Mouse (Mus musculus) embryonic facial prominence, embryonic 10.5 days (tissue): ENCODE measurements around the gene Tmprss9. TPM values are rescaled to one million over a fixed set of nuclear protein-coding genes. Genes with fewer than 3 reads are reported as not detected.
A peak's percentile ranks its signal among the peaks of the same experiment; 100 is the strongest.

Experiments used
- DNase-seq: peaks from one replicate; pipeline ENCODE4 v3.0.0-alpha.2; 2017; ENCODE audit warnings: low spot score
- H3K27ac ChIP-seq: fragments of 300-500 bp; sonication (generic); replicated peaks from 2 replicates; pipeline ENCODE4 v1.5.1; 2016; ENCODE audit warnings: mild to moderate bottlenecking
- H3K27me3 ChIP-seq: fragments of 300-500 bp; sonication (generic); replicated peaks from 2 replicates; pipeline ENCODE4 v1.6.1; 2016; ENCODE audit warnings: low read depth, mild to moderate bottlenecking; ENCODE audit not compliant: poor library complexity, severe bottlenecking
- H3K36me3 ChIP-seq: fragments of 300-500 bp; sonication (generic); replicated peaks from 2 replicates; pipeline ENCODE4 v1.6.1; 2016; ENCODE audit warnings: mild to moderate bottlenecking, moderate library complexity
- H3K4me1 ChIP-seq: fragments of 300-500 bp; sonication (generic); 2 replicates; pipeline ENCODE4 v1.6.1; 2016
- H3K4me3 ChIP-seq: fragments of 300-500 bp; sonication (generic); 2 replicates; pipeline ENCODE4 v1.5.1; 2016; ENCODE audit warnings: mild to moderate bottlenecking, moderate library complexity
- H3K9me3 ChIP-seq: fragments of 300-500 bp; sonication (generic); 2 replicates; pipeline ENCODE4 v1.6.1; 2016; ENCODE audit warnings: mild to moderate bottlenecking
- WGBS: fragments of 180-500 bp; shearing (Covaris S2); methylation state at CpG from one replicate; pipeline ENCODE4 v1.1.7; 2016; 5-methylcytosine and 5-hydroxymethylcytosine counted together
- polyA plus RNA-seq: library from polyadenylated mRNA; unstranded; fragments of >200 nt; fragmentation: Nextera tagmentation; extraction: Ambion mirVana; gene quantifications from 2 replicates; pipeline ENCODE4 v1.2.1, GENCODE M21; 2016

Gene Tmprss9
- polyA plus RNA-seq, 1 experiment from 2014 or later = 0.06 TPM

DNA sequence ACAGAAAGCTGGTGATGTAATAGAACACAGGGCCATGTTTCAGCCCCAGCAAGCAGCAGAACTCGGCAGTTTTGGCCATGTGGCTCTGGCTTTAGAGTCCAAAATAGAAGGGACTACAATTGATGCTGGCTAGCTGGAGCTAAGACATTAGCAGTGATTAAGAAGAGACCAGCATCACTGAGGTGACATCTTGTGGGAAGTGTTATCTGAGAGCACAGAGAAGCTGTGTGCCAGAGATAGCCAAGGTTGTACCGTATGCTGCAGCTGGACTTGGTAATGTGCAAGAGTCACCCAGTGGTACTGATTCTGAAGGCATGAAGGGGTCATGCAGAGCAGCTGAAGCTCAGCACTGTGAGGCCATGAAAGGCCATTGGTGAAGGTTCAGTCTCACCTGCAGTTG lies 43.6 kb downstream of the Tmprss9 start:
- 83% methylated on average over 2 of the region's 2 CpGs for WGBS
- Histone ChIP-seq H3K27ac (no peak overlapping the region), H3K27me3 (no peaks in the 10 kb centered on the region), H3K36me3 (peaks cover 62% of the 10 kb centered on the region), H3K4me3 (peak overlapping the region; percentile 99; the same call in 1 of the 2 replicates), H3K4me1 (peaks cover 37% of the 10 kb centered on the region), H3K9me3 (no peaks in the 10 kb centered on the region)
- no peak for DNase-seq

DNA sequence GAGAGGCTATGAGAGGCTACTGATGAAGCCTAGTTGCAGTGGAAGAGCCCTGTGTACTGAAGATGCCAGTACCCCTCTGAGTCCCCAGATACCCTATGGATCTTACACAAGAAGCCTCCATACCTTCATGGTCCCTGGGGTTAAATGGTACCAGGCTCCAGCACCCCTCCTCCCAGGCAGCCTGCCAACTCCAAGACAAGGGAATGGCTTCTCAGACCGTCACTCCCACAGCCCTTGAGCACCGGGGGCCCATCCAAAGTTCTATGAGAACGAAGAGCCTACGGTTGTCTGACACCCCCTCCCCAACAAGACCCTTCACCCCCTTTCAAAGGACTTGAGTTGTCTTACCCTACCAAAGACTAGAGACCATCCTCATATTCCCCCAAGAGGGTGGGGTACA lies 44.1 kb downstream of the Tmprss9 start:
- no peak for DNase-seq
- Histone ChIP-seq H3K27ac (no peak overlapping the region), H3K27me3 (no peaks in the 10 kb centered on the region), H3K4me1 (peaks cover 37% of the 10 kb centered on the region), H3K9me3 (no peaks in the 10 kb centered on the region), H3K4me3 (peak overlapping the region; percentile 99; the same call in 1 of the 2 replicates), H3K36me3 (peaks cover 57% of the 10 kb centered on the region)
- 92% methylated on average over 4 of the region's 4 CpGs for WGBS

DNA sequence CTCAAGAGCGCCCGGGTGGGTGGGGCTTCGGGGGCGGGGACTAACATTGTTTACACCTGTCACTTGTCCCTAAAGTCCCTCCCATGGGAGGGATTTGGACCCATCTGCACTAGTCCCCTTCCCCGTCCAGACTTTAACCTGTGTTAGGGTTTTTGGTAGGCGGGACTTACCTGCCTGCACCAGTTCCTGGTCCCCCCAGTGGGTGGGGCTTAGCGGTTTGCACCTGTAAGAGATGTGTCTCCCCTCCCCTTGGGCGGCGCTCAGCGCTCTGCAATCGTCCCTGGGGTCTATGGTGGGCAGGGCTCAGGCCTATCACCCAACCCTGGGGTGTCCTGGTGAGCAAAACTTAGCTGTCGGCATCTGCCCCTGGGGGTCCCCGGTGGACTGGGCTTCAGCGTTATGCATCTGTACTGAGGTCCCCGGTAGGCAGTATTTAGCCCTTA lies 45.7 kb downstream of the Tmprss9 start:
- Histone ChIP-seq H3K36me3 (peaks cover 41% of the 10 kb centered on the region), H3K27me3 (0 out of 2 replicates have a peak, but pooled peaks cover 7% of the 10 kb centered on the region), H3K4me3 (peak overlapping the region; percentile 99), H3K27ac (peak overlapping the region; percentile 94), H3K9me3 (no peaks in the 10 kb centered on the region), H3K4me1 (peaks cover 46% of the 10 kb centered on the region)
- DNase-seq = peak; percentile 49
- under 1% methylated on average over 15 of the region's 15 CpGs for WGBS

DNA sequence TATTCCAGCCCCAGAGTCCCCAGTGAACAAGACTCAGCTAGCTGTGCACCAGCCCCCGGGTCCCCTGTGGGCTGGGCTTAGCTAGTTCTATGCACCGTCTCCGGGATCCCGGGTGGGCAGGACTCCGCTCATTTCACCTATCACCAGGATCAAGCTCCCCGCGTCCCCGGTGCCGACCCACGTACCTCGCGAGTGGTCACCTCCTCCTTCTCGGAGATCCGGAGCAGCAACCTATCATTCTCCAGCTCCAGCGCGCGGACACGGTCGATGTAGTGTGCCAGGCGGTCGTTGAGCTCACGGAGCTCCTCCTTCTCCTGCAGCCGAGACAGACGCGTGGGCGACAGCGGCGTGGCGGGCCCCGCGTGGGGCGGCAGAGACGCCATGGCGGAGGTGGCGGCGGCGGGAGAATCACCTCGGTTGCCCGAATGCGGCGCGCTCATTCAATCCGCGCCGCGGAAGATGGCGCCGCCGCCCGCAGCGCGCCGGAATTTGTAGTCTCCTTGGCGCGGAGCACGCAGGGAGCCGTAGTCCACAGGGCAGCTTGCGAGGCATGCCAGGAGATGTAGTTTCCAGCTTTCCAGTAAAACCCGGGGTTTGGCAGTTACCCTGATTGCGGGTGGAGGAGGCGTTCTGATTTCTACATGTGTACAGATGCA lies 46.3 kb downstream of the Tmprss9 start, which contains the start of gene Lmnb2:
TSS of gene Lmnb2 (minus strand) at position 467 of the 656 bp plus-strand sequence.
- peak within 1 kb of the TSS; percentile 94 for H3K27ac ChIP-seq

DNA sequence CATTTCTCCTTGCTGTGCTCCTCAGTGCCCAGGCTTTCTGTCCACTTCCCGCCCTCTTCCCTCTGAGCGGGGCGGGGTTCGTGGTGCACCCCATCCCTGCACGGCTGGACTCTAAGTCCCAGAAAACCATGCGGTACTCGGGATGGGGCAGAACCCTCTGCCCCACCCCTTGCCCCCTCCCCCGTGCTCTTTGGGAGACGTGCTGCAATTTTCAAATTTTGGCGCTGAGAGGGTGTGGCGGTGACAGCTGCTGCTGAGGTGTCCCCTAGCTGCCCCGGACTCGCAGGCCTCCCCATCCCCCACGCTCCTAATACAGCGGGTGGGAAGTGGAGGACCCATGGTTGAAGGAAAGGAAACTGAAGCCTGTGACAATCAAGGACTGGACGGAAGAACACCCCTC lies 50.3 kb downstream of the Tmprss9 start:
- H3K36me3 ChIP-seq = no peaks in the 10 kb centered on the region
- peak; percentile 53 for DNase-seq
- H3K27me3 ChIP-seq = 0 out of 2 replicates have a peak, but pooled peaks cover 12% of the 10 kb centered on the region
- no peaks in the 10 kb centered on the region for H3K9me3 ChIP-seq
- H3K4me1 ChIP-seq = peaks cover 36% of the 10 kb centered on the region
- peak overlapping the region; percentile 75 for H3K27ac ChIP-seq
- WGBS = 3% methylated on average over 16 of the region's 16 CpGs
- peak overlapping the region; percentile 53 for H3K4me3 ChIP-seq

More for the DNA sequence above, 46.3 kb downstream of the Tmprss9 start, which contains the start of gene Lmnb2:
- Histone ChIP-seq H3K4me3 (peak within 1 kb of the TSS; percentile 99), H3K27me3 (0 out of 2 replicates have a peak, but pooled peaks cover 11% of the 10 kb centered on the region), H3K4me1 (peaks cover 46% of the 10 kb centered on the region), H3K9me3 (no peaks in the 10 kb centered on the region), H3K36me3 (peaks cover 35% of the 10 kb centered on the region)
- 1% methylated on average over 61 of the region's 61 CpGs for WGBS
- peak; percentile 82 for DNase-seq

DNA sequence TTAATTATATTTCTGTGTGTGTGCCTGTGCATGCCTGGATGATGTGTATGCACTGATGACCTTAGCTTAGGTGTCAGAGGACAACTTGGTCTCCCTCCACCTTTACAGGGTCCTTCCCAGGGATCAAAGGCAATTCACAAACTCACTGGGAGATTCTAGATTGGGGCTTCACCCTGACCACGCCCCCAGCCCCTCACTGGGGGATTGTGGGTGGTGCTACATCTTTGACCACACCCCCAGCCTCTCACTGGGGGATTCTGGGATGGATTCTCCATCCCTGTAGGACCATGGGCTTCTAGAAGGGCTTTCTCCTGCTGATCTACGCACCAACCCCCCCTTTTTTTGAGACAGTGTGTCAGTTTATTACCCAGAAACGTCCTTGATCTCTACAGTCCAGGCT lies 53.8 kb downstream of the Tmprss9 start:
- WGBS = 51% methylated on average over 3 of the region's 3 CpGs
- Histone ChIP-seq H3K4me1 (peaks cover 43% of the 10 kb centered on the region), H3K36me3 (no peaks in the 10 kb centered on the region), H3K27me3 (peaks cover 17% of the 10 kb centered on the region), H3K4me3 (no peak overlapping the region), H3K27ac (no peak overlapping the region), H3K9me3 (no peaks in the 10 kb centered on the region)
- DNase-seq = no peak

DNA sequence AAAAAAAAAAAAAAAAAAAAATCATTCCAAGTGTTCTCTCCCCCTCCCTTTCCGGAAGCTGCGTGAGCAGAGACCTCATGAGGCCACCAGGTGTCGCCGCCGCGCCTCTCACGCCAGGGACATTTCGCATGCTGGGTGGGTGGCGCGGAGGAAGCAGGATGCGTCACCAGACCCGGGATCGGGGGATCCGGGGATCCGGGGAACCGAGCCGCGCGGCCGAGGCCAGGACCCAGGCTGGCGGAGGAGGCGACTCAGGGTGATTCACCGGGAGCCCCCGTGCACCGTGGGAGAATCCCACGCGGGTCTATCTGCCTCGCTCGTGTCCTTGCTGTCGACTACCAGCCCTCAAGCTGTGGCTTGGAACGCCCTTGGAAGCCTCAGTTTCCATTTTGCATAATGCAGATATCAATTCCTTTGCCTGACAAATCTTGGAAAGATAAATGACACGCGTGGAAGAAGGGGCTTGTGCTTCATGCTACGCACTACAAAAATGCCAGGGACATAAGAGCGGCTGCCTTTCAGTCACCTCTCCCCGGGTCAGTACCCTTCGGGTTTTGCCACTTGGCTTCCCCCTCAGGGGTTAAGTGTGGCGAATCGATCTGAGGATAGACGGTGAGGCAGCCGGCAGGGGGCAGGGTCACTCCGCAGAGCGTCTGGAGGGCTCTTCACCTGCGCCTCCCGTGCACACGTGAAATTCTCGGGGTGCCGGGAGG lies 57.1 kb downstream of the Tmprss9 start:
- Histone ChIP-seq H3K9me3 (no peaks in the 10 kb centered on the region), H3K27ac (peak overlapping the region; percentile 78), H3K4me3 (peak overlapping the region; percentile 64), H3K27me3 (peaks cover 38% of the 10 kb centered on the region), H3K4me1 (peaks cover 67% of the 10 kb centered on the region), H3K36me3 (no peaks in the 10 kb centered on the region)
- peak; percentile 92 for DNase-seq
- WGBS = under 1% methylated on average over 48 of the region's 48 CpGs

DNA sequence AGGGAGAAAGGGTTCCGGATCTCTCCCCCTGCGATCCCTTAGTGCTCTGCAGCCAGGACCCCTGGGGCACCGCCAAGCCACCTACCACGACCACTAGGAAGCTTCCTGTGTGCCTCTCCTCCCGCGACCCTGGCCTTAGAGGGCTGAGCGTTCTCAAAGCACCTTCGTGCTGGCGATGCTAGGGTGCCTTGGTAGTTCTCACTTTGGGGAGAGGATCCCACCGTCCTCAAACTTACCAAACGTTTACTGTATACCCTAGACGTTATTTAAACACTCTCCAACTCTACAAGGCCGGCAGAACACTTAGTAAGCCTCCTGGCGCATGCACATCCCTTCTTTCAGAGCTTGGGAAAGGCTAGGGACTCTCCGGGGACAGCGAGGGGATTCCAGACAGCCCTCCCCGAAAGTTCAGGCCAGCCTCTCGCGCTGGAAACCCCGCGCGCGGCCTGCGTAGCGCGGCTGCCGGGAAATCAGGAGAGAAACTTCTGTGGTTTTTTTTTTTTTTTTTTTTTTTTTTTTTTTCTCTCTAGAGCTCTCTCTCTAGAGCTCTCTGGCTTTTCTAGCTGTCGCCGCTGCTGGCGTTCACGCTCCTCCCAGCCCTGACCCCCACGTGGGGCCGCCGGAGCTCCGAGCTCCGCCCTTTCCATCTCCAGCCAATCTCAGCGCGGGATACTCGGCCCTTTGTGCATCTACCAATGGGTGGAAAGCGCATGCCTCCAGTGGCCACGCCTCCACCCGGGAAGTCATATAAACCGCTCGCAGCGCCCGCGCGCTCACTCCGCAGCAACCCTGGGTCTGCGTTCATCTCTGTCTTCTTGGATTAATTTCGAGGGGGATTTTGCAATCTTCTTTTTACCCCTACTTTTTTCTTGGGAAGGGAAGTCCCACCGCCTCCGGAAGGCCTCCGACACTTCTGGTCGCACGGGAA lies 57.9 kb downstream of the Tmprss9 start, which contains the start of gene Gadd45b:
TSS of gene Gadd45b (plus strand) at position 775 of the 928 bp plus-strand sequence.
- under 1% methylated on average over 56 of the region's 56 CpGs for WGBS
- Histone ChIP-seq H3K9me3 (no peaks in the 10 kb centered on the region), H3K27me3 (peaks cover 46% of the 10 kb centered on the region), H3K4me1 (peaks cover 75% of the 10 kb centered on the region), H3K36me3 (no peaks in the 10 kb centered on the region), H3K27ac (peak within 1 kb of the TSS; percentile 78), H3K4me3 (peak within 1 kb of the TSS; percentile 64)
- peak; percentile 99 for DNase-seq

DNA sequence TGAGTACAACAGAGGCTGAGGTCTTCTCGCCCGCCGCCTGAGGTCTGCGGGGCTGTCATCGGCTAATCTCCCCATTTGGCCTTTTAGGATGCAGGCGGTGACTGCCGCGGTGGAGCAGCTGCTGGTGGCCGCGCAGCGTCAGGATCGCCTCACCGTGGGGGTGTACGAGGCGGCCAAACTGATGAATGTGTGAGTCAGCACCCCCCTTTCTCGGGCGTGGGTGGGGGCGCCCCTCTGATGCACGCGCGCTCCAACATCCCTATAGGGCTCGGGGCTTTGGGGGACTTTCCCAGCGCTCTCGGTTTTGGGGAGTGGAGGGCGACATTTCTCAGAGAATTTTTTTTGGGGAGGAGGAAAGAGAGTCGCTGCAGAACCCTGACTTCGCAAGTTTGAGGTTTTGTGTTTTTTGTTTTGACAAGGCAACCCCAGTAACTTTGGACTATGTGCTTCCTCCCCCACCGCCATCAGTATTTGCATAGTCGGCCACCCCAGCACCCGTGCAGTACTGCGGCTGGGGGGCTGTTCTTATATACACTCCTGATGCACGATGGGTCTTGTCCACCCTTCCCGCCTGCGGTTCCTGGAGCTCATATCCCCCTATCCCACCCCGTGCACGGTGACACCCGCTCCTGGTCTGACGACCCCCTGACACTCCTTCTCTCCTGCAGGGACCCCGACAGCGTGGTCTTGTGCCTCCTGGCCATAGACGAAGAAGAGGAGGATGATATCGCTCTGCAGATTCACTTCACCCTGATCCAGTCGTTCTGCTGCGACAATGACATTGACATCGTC lies 58.9 kb downstream of the Tmprss9 start:
- no peaks in the 10 kb centered on the region for H3K9me3 ChIP-seq
- WGBS = under 1% methylated on average over 45 of the region's 45 CpGs
- peaks cover 83% of the 10 kb centered on the region for H3K4me1 ChIP-seq
- no peaks in the 10 kb centered on the region for H3K36me3 ChIP-seq
- peak overlapping the region; percentile 52 for H3K27ac ChIP-seq
- peak overlapping the region; percentile 64 for H3K4me3 ChIP-seq
- peaks cover 56% of the 10 kb centered on the region for H3K27me3 ChIP-seq
- peak; percentile 46 for DNase-seq

DNA sequence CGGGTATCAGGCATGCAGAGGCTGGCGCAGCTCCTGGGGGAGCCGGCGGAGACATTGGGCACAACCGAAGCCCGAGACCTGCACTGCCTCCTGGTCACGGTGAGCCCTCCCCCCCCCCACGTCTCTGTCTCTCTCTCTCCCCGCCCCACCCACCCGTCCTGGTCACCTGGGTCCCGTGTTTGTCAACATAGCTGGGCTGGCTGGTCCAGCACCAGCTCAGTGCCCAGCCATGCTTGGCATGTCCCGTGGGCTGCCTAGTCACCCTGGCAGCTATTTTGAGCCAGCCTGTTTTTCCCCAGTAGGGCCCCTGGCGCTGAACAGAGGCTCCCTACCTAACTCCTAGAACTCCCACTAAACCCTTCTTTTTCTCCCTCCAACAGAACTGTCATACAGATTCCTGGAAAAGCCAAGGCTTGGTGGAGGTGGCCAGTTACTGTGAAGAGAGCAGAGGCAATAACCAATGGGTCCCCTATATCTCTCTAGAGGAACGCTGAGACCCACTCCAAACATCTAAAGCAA lies 59.6 kb downstream of the Tmprss9 start:
- no peaks in the 10 kb centered on the region for H3K36me3 ChIP-seq
- peak; percentile 37 for DNase-seq
- peaks cover 62% of the 10 kb centered on the region for H3K27me3 ChIP-seq
- H3K4me1 ChIP-seq = peaks cover 86% of the 10 kb centered on the region
- no peaks in the 10 kb centered on the region for H3K9me3 ChIP-seq
- H3K27ac ChIP-seq = no peak overlapping the region
- peak overlapping the region; percentile 64 for H3K4me3 ChIP-seq
- WGBS = 6% methylated on average over 14 of the region's 14 CpGs

DNA sequence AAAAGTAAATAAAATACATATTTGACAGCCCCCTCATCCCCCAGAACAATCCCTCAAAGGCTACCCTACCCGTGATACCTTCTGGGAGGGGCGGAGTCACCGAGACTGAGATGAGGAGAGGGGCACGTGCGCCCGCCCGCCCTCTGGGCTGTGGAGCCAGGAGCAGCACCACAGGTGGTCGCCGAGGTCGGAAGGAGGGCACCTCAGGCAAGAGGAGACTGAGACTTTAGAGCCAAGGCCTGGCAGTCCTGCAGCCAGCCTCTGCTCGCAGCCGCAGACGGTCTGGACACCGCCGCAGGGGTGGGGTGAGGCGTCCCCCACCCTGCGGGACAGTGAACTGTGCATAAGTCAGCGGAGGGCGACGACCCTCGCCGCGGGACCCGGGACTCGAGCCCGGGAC lies 60.0 kb downstream of the Tmprss9 start:
- Histone ChIP-seq H3K4me3 (peak overlapping the region; percentile 64), H3K27me3 (peaks cover 67% of the 10 kb centered on the region), H3K9me3 (no peaks in the 10 kb centered on the region), H3K27ac (no peak overlapping the region), H3K36me3 (no peaks in the 10 kb centered on the region), H3K4me1 (peaks cover 86% of the 10 kb centered on the region)
- under 1% methylated on average over 26 of the region's 26 CpGs for WGBS
- DNase-seq = peak; percentile 58
